Mouse (Mus musculus): Measurements from ENCODE around the gene C8g. TPM values are rescaled to one million over a fixed set of nuclear protein-coding genes. Genes with fewer than 3 reads are reported as not detected.

The C8g gene
- polyA plus RNA-seq, 1 experiment from 2014 or later: 5.3 TPM

GRCm38 (mm10) chr2:25477541-25477940 lies 24.0 kb downstream of the C8g start:
- 89% methylated on average over 8 of the region's 8 CpGs for WGBS
- no peaks in the 10 kb centered on the region for H3K36me3 ChIP-seq
- no peak overlapping the region for H3K4me2 ChIP-seq (replicated peaks)
- H3K4me1 ChIP-seq: no peaks in the 10 kb centered on the region
- no peak overlapping the region for H3K27ac ChIP-seq
- no peaks in the 10 kb centered on the region; the same call in 1 of the 2 replicates for H3K27me3 ChIP-seq (replicated peaks)
- H3K9me3 ChIP-seq: no peaks in the 10 kb centered on the region
- no peak overlapping the region for H3K9ac ChIP-seq
- no peak for ATAC-seq (ENCODE audit: low FRiP score, low read depth)
- no peak overlapping the region for H3K4me3 ChIP-seq

- no peaks in the 10 kb centered on the region for H3K36me3 ChIP-seq
- H3K4me2 ChIP-seq (replicated peaks): no peak overlapping the region
- no peak overlapping the region for H3K9ac ChIP-seq
- no peaks in the 10 kb centered on the region; the same call in 1 of the 2 replicates for H3K27me3 ChIP-seq (replicated peaks)
- no peaks in the 10 kb centered on the region for H3K9me3 ChIP-seq
- WGBS: 68% methylated on average over 2 of the region's 2 CpGs
- no peak for ATAC-seq (ENCODE audit: low FRiP score, low read depth)
- no peak overlapping the region for H3K27ac ChIP-seq
- peaks cover 7% of the 10 kb centered on the region; the same call in 1 of the 2 replicates for H3K4me1 ChIP-seq
- no peak overlapping the region for H3K4me3 ChIP-seq
Observed at GRCm38 (mm10) chr2:25472550-25472949, 29.0 kb downstream of the C8g start.

GRCm38 (mm10) chr2:25469969-25470368 lies 31.6 kb downstream of the C8g start, which contains the start of gene Ptgds:
Gene Ptgds, minus strand, starts transcription at chr2:25470046.
- Histone ChIP-seq H3K9me3 (no peaks in the 10 kb centered on the region), H3K36me3 (no peaks in the 10 kb centered on the region), H3K27me3 (replicated peaks) (no peaks in the 10 kb centered on the region), H3K9ac (no peak within 1 kb of the TSS), H3K4me3 (no peak within 1 kb of the TSS), H3K4me2 (replicated peaks) (no peak within 1 kb of the TSS), H3K27ac (no peak within 1 kb of the TSS), H3K4me1 (peaks cover 7% of the 10 kb centered on the region; the same call in 1 of the 2 replicates)
- ATAC-seq (ENCODE audit: low FRiP score, low read depth): no peak
- WGBS: 55% methylated on average over 6 of the region's 6 CpGs

GRCm38 (mm10) chr2:25468962-25469915 lies 32.3 kb downstream of the C8g start:
- Histone ChIP-seq H3K27me3 (replicated peaks) (no peaks in the 10 kb centered on the region), H3K4me2 (replicated peaks) (no peak overlapping the region), H3K36me3 (no peaks in the 10 kb centered on the region), H3K9ac (no peak overlapping the region), H3K27ac (no peak overlapping the region), H3K9me3 (no peaks in the 10 kb centered on the region), H3K4me1 (peaks cover 7% of the 10 kb centered on the region; the same call in 1 of the 2 replicates), H3K4me3 (no peak overlapping the region)
- WGBS: 72% methylated on average over 10 of the region's 10 CpGs
- 0 out of 2 replicates have a peak, but pooled peaks have one; percentile 44 for ATAC-seq (ENCODE audit: low FRiP score, low read depth)

GRCm38 (mm10) chr2:25467606-25468303 lies 33.8 kb downstream of the C8g start:
- WGBS: 79% methylated on average over 14 of the region's 14 CpGs
- no peaks in the 10 kb centered on the region for H3K9me3 ChIP-seq
- H3K4me3 ChIP-seq: no peak overlapping the region
- no peaks in the 10 kb centered on the region for H3K36me3 ChIP-seq
- ATAC-seq (ENCODE audit: low FRiP score, low read depth): no peak
- no peak overlapping the region for H3K9ac ChIP-seq
- H3K4me2 ChIP-seq (replicated peaks): no peak overlapping the region
- peaks cover 7% of the 10 kb centered on the region; the same call in 1 of the 2 replicates for H3K4me1 ChIP-seq
- H3K27ac ChIP-seq: no peak overlapping the region
- no peaks in the 10 kb centered on the region for H3K27me3 ChIP-seq (replicated peaks)

- Histone ChIP-seq H3K27ac (no peak overlapping the region), H3K4me1 (peaks cover 11% of the 10 kb centered on the region; the same call in 1 of the 2 replicates), H3K9me3 (no peaks in the 10 kb centered on the region), H3K4me2 (replicated peaks) (no peak overlapping the region), H3K4me3 (no peak overlapping the region), H3K36me3 (no peaks in the 10 kb centered on the region), H3K27me3 (replicated peaks) (no peaks in the 10 kb centered on the region), H3K9ac (no peak overlapping the region)
- ATAC-seq (ENCODE audit: low FRiP score, low read depth): no peak
- 59% methylated on average over 10 of the region's 10 CpGs for WGBS
Observed at GRCm38 (mm10) chr2:25465816-25466635, 35.5 kb downstream of the C8g start.

- no peak for ATAC-seq (ENCODE audit: low FRiP score, low read depth)
- Histone ChIP-seq H3K27ac (no peak overlapping the region), H3K4me1 (peaks cover 14% of the 10 kb centered on the region), H3K9me3 (no peaks in the 10 kb centered on the region), H3K4me3 (no peak overlapping the region), H3K4me2 (replicated peaks) (no peak overlapping the region), H3K9ac (no peak overlapping the region), H3K27me3 (replicated peaks) (no peaks in the 10 kb centered on the region), H3K36me3 (no peaks in the 10 kb centered on the region)
- 87% methylated on average over 2 of the region's 2 CpGs for WGBS
Observed at GRCm38 (mm10) chr2:25465256-25465655, 36.3 kb downstream of the C8g start.

GRCm38 (mm10) chr2:25463630-25464029 lies 37.9 kb downstream of the C8g start:
- 86% methylated on average over 3 of the region's 3 CpGs for WGBS
- Histone ChIP-seq H3K9ac (no peak overlapping the region), H3K36me3 (peaks cover 8% of the 10 kb centered on the region)

GRCm38 (mm10) chr2:25461407-25461806 lies 40.1 kb downstream of the C8g start:
- H3K27ac ChIP-seq: no peak overlapping the region
- H3K9ac ChIP-seq: no peak overlapping the region; the same call in 1 of the 2 replicates

More at GRCm38 (mm10) chr2:25463630-25464029, 37.9 kb downstream of the C8g start:
- no peak overlapping the region for H3K27ac ChIP-seq
- H3K27me3 ChIP-seq (replicated peaks): no peaks in the 10 kb centered on the region
- peaks cover 24% of the 10 kb centered on the region for H3K4me1 ChIP-seq
- no peaks in the 10 kb centered on the region for H3K9me3 ChIP-seq
- no peak overlapping the region for H3K4me3 ChIP-seq
- H3K4me2 ChIP-seq (replicated peaks): no peak overlapping the region
- ATAC-seq (ENCODE audit: low FRiP score, low read depth): no peak

GRCm38 (mm10) chr2:25460551-25461309 lies 40.8 kb downstream of the C8g start, which contains the start of gene Paxx:
Gene Paxx, minus strand, starts transcription at chr2:25461094.
- under 1% methylated on average over 48 of the region's 48 CpGs for WGBS
- peak within 1 kb of the TSS; percentile 57 for H3K4me3 ChIP-seq
- H3K36me3 ChIP-seq: peaks cover 16% of the 10 kb centered on the region
- peak within 1 kb of the TSS; percentile 66 for H3K9ac ChIP-seq
- no peaks in the 10 kb centered on the region for H3K27me3 ChIP-seq (replicated peaks)
- H3K4me2 ChIP-seq (replicated peaks): peak within 1 kb of the TSS; percentile 85
- peak within 1 kb of the TSS; percentile 79 for H3K27ac ChIP-seq
- H3K4me1 ChIP-seq: peaks cover 24% of the 10 kb centered on the region
- H3K9me3 ChIP-seq: no peaks in the 10 kb centered on the region
- peak; percentile 92 for ATAC-seq (ENCODE audit: low FRiP score, low read depth)

More at GRCm38 (mm10) chr2:25461407-25461806, 40.1 kb downstream of the C8g start:
- peak overlapping the region; percentile 85 for H3K4me2 ChIP-seq (replicated peaks)
- 30% methylated on average over 3 of the region's 3 CpGs for WGBS
- no peaks in the 10 kb centered on the region for H3K27me3 ChIP-seq (replicated peaks)
- peaks cover 16% of the 10 kb centered on the region for H3K36me3 ChIP-seq
- peak overlapping the region; percentile 57 for H3K4me3 ChIP-seq
- ATAC-seq (ENCODE audit: low FRiP score, low read depth): peak; percentile 8
- H3K9me3 ChIP-seq: no peaks in the 10 kb centered on the region
- H3K4me1 ChIP-seq: peaks cover 24% of the 10 kb centered on the region

GRCm38 (mm10) chr2:25460135-25460534 lies 41.4 kb downstream of the C8g start:
- Histone ChIP-seq H3K9ac (peak overlapping the region; percentile 66), H3K27ac (peak overlapping the region; percentile 79), H3K27me3 (replicated peaks) (no peaks in the 10 kb centered on the region), H3K9me3 (no peaks in the 10 kb centered on the region), H3K4me3 (peak overlapping the region; percentile 57), H3K4me2 (replicated peaks) (peak overlapping the region; percentile 85), H3K4me1 (peaks cover 24% of the 10 kb centered on the region), H3K36me3 (peaks cover 16% of the 10 kb centered on the region)
- ATAC-seq (ENCODE audit: low FRiP score, low read depth): peak; percentile 18; the same call in 1 of the 2 replicates
- WGBS: 35% methylated on average over 5 of the region's 5 CpGs
